Mouse (Mus musculus): Measurements from ENCODE around the gene Hoxb3. TPM values are rescaled to one million over a fixed set of nuclear protein-coding genes. Genes with fewer than 3 reads are reported as not detected.

Hoxb3 gene
- total RNA-seq, 1 experiment from 2014 or later: 0.70 TPM

DNA sequence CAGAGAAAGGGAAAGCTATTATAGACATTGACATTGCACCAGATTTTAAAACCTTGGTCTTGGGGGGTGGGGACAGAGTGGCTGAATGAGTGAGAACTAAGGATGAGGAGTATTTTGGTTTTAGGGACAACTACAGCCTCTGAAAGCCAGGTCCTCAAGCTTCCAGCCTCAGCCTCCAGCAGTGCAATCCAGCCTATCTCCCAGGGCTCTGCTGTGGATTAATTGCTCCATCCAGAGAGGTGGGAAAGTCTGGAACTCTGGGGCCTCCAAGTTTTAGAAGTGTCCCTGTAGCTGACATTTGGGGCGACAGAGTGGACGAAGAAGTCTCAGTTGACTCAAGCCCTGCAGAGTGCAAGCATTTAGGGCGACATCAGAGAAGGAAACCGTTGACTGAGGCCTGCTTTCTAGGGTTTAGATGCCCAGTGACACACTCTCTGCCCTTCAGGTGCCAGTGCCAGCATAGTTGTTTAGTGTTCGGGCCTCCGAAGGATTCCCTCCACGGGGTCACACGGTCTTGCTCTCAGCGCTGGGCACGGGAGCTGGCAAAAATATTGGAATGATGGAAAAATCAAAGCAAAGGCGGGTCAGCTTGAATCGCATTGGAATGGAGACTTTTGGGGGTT is 9.2 kb upstream of the Hoxb3 start:
- no peak for ATAC-seq (ENCODE audit: extremely low read depth, insufficient number of reproducible peaks, low FRiP score, poor library complexity, severe bottlenecking)

DNA sequence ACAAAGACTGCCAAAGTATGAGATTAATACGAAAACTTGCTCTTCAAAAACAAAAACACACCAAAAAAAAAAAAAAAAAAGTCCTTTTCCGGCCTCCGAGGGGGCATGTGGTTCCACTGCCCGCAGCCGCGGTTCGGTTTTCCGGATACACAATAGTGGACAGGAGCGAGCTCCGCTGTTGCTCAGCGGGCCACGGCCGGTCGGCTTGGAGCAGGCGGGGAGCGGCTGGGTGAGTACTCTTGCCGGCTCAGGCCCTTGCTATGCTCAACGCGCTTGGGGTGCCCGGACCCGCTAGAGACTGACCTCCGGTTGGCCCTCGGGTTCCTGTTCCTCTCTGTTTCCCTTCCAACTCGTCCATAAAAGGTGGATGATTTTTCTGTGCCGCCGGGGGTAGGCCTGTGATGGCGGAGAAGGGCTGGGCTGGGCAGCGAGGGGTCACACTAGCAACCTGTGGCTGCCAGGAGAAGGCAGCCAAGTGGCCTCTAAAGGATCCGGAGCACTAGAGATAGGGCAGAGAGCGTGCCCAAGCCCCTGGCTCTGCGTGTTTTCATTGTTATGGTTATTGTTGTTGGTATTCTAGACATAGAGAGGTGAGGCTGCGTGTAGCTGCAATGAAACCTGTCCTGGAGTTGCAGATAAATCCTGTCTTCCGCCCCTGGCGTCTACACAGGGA is 8.3 kb upstream of the Hoxb3 start:
- ATAC-seq (ENCODE audit: extremely low read depth, insufficient number of reproducible peaks, low FRiP score, poor library complexity, severe bottlenecking): no peak

DNA sequence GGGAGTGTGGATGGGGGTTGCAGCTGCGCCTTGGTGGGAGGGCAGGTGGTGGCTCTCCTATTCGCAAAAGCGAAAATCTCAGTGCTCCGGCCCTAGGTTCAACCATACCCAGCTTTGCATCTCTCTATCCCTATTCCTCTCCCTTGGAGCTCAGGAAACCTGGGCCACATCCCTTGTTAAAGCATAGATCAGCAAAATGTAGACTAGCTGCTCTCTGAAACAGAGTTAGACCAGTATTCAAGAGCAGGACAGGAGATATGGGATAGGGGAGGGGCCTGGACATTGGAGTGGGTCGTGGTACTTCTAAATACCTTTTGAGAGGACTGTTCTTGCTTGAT is 7.8 kb upstream of the Hoxb3 start:
- no peak for ATAC-seq (ENCODE audit: extremely low read depth, insufficient number of reproducible peaks, low FRiP score, poor library complexity, severe bottlenecking)

DNA sequence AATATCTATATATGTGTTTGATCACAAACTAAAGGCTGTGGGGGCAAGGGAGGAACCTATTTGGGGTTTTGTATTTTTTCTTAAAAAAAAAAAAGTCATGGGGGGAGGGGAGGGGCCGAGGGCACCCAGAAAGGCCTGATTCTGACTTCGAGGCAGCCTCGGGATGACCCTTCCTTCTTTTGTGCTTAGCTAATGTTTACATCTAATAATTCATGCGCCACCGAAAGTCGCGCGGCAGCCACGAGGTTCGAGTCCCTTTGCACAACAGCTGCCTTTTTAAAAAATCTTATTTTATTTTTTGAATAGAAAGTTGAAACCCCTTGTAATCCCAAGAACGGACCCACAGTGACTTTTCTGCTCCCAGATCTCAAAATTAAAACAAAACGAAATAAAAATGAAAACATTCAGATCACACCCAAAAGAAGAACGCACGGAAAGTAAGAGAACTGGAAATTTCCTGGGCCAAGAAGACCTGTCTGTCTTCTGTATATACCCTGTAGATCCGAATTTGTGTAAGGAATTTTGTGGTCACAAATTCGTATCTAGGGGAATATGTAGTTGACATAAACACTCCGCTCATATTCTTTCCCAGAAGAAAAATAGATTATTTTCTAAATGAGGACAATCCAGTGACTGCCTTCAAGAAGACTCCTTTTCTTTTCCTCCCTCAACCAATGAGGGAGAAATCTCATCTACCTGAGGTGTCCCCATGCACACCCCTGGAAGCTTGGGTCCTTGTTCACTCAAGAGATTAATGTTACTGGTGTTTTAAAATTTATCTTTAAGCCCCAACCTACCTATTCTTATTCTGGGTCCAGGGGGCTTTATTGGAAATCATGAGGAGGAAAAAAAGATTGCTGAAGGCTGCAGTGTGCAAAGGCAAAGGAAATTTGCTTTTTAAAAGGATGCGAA is 6.2 kb upstream of the Hoxb3 start:
- ATAC-seq (ENCODE audit: extremely low read depth, insufficient number of reproducible peaks, low FRiP score, poor library complexity, severe bottlenecking): no peak

DNA sequence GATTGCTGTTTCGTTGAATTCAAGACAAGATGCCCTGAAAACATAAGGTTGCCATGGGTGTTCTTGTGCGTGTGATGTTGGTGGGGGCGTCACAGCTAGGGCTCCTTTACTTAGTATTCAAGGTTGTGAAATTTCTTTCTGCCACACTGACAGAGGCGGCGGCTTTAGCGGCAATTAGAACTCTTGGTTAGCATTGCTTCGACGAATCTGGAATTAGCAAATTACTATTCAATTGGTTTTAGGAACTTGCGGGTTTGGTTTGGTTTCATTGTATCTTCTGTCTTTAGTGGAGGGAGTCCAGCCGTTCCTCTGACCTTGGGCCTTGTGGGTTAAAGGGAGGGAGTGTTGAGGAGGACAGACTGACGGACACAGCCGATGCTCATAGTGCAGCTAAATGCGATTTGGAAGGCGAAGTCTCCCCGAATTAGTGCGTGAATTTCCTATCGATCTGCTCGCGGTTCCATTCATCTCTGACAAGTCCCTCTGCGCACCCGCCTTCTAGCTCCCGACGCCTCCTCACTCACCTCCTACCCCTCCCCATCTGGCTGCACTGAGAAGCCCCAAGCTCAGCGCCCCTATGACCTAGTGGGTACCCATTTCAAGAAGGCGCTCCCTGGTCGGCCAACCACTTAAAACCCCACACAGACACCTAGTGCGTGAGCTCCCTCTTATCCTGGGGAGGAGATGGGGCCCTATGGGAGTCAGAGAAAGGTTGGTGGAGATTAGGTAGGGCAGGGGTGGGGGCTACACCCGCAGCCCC is 5.3 kb upstream of the Hoxb3 start, which contains the start of gene Hoxb4:
Hoxb4 (plus strand) TSS at position 660 of the 760 bp plus-strand sequence.
- ATAC-seq (ENCODE audit: extremely low read depth, insufficient number of reproducible peaks, low FRiP score, poor library complexity, severe bottlenecking): no peak

DNA sequence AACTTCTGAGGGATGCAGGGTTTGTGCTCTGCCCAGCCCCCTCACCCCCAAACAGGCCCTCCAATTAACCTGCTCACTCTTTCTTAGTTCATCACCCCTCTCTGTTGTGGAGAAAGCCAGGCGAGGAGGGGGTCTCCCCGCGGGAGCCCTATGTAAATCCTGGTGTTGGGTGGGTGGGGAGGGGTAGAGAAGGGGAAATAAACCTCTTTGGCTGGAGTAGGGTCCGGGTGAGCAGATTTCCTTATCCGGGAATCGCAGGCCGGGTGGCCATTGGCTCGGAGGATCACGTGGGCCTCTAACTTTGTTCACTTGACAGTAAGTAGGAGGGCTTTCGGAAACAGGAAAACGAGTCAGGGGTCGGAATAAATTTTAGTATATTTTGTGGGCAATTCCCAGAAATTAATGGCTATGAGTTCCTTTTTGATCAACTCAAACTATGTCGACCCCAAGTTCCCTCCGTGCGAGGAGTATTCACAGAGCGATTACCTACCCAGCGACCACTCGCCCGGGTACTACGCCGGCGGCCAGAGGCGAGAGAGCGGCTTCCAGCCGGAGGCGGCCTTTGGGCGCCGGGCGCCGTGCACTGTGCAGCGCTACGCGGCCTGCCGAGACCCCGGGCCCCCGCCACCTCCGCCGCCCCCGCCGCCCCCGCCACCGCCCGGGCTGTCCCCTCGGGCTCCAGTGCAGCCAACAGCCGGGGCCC is 4.6 kb upstream of the Hoxb3 start:
- peak; percentile 63 for ATAC-seq (ENCODE audit: extremely low read depth, insufficient number of reproducible peaks, low FRiP score, poor library complexity, severe bottlenecking)

DNA sequence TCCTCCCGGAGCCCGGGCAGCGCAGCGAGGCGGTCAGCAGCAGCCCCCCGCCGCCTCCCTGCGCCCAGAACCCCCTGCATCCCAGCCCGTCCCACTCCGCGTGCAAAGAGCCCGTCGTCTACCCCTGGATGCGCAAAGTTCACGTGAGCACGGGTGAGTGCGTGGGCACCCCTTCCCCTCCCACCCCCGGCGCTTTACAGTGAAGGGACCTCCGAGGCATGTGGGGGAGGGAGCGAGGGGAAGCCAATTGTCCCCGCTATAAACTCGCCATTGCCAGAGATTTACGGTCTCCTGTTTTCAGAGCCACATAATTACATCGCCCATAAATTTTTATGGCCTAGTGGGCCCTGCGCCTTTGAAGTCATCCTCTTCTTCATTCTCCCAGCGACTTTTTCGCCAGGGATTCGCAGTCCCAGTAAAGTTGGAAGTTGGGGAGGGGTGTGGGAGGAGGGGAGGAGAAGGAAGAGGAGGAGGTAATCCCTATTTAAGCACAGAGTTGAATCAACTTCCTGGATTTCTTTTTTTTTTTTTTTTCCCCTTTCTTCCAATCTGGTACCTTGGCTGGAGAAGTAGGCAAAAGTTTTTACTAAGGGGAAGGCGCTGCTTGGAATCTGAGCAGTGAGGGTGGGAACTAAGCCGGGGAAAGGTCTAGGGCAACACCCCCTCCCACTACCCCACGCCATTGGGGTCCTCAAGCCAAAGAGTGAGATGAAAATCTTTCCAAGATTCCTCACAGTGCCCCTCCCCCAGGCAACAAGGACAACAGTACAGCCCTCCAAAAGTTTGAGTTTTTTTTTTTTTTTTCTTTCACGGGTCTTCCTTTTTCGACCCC is 3.8 kb upstream of the Hoxb3 start:
- ATAC-seq (ENCODE audit: extremely low read depth, insufficient number of reproducible peaks, low FRiP score, poor library complexity, severe bottlenecking): no peak

DNA sequence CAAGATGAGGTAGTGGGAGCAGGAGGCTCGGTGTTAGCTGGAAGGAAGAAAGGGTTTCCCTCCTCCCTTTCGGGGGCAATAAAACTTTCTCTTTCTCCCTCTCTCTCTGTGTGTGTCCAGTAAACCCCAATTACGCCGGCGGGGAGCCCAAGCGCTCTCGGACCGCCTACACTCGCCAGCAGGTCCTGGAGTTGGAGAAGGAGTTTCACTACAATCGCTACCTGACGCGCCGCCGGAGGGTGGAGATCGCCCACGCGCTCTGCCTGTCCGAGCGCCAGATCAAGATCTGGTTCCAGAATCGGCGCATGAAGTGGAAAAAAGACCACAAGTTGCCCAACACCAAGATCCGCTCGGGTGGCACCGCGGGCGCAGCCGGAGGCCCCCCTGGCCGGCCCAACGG is 3.2 kb upstream of the Hoxb3 start:
- ATAC-seq (ENCODE audit: extremely low read depth, insufficient number of reproducible peaks, low FRiP score, poor library complexity, severe bottlenecking): no peak

DNA sequence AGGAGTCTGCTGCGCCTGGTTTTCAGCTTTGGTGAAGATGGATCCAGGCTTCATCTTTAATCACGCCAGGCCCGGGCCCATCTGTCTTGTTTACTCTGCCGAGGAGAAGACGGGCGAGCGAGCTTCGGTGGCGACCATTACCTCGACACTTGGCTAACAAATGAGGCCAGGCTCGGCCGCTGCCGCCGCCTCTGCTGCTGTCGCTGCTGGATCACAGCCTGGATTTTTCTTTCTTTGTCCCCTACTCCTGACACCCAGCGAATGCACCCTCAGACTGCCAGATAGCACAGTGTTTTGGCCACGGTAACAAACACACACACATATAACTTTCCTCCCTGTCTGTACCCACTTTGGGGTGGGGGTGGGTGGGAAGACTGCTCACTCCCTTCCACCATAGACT is 2.4 kb upstream of the Hoxb3 start:
- ATAC-seq (ENCODE audit: extremely low read depth, insufficient number of reproducible peaks, low FRiP score, poor library complexity, severe bottlenecking): no peak

DNA sequence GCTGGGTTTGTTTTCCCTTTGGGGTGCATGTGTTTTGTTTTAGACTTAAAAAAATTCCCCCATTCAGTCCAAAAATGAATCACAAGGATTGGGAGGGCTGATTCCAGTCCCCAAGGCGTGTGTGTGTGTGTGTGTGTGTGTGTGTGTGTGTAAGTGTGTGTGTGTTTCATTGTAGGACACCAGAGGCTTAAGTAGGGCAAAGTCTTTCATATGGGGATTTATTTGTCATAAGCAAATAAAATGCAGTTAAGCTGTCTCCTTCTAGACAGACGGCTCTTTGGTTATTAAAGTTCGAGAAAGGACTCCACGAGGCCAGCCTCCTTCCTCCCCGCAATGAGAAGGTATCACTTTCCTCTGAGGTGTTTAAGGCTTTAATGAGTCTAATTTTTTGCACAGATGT is 1.3 kb upstream of the Hoxb3 start:
- no peak for ATAC-seq (ENCODE audit: extremely low read depth, insufficient number of reproducible peaks, low FRiP score, poor library complexity, severe bottlenecking)

DNA sequence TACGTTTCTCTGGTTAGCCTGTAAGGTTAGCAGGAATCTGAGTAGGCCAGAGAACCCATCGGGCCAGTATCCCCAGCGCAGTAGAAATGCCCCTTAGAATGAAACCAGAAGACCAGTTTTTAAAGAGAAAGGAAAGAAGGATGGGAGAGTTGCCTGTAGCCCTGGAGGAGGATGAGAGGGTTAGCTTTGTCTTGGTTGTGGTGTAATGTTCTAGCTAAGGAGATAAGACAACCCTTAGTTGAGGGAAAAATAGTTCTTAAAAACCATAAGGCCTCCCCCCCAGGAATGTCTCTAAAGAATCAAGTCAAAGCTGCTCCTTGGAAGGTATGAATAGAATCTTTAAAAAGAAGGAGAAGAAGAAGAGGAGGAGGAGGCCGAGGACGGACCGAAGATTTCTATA is 388 bp upstream of the Hoxb3 start:
- no peak for ATAC-seq (ENCODE audit: extremely low read depth, insufficient number of reproducible peaks, low FRiP score, poor library complexity, severe bottlenecking)

DNA sequence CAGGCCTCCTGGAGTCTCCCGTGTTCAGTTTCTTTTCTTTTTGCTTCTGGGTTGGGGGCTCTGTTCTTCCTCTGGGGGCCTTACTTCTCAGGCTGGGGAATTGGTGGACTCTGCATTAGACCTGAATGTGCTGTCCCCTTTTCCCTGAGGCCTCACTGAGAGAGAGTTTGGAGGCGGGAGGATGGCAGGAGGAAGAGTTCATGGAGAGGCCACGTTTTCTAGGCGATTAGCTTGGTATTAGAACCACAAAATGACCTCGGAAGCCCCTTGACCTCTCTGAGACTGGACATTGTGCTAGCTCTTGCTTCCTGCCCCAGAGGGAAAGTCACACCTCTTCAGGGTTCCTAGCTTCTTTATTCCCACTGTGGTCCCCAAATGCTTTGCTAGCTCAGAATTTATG is 999 bp downstream of the Hoxb3 start:
- ATAC-seq (ENCODE audit: extremely low read depth, insufficient number of reproducible peaks, low FRiP score, poor library complexity, severe bottlenecking): no peak

DNA sequence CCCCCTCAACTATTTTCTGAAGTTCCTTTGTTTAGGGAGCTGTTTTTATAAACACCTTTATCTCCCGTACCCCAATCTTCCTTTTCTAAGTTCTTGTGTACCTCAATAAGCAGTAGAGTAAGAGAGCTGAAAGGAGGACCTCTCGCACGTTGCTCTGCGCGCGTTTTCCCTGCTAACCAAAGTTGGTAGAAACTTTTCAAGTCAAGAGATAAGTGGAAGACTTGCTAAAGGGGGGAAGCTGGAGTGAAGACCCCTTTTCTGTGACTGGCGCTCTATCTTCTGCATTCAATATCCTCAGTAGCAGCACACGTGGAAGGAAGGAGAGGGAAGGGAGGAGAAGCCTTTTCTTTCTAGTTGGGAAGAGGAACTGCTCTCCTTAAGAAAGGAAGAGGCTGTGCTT is 1.8 kb downstream of the Hoxb3 start:
- no peak for ATAC-seq (ENCODE audit: extremely low read depth, insufficient number of reproducible peaks, low FRiP score, poor library complexity, severe bottlenecking)

DNA sequence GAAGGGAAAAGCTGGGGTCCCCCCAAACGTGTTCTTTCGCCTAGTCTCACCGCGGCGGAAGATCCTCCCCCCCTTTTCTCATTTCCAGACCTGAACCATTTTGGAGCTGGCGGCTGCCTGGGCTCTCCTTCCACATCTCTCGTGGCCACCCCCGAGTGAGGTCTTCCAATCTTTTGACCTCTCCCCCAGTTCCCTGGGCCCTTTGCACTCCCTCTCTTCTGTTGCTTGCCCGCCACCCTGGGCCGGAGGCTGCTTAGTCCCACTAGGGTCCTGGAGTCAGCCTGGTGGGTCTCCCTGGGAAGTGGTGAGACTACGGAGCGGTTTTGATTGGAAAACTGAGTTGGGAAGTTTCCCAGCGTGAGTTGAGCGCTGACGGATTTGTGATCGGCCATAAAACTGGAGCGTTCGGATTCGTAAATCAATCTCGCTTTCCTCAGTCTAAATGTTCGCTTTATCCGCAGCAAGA is 2.7 kb downstream of the Hoxb3 start:
- ATAC-seq (ENCODE audit: extremely low read depth, insufficient number of reproducible peaks, low FRiP score, poor library complexity, severe bottlenecking): no peak

DNA sequence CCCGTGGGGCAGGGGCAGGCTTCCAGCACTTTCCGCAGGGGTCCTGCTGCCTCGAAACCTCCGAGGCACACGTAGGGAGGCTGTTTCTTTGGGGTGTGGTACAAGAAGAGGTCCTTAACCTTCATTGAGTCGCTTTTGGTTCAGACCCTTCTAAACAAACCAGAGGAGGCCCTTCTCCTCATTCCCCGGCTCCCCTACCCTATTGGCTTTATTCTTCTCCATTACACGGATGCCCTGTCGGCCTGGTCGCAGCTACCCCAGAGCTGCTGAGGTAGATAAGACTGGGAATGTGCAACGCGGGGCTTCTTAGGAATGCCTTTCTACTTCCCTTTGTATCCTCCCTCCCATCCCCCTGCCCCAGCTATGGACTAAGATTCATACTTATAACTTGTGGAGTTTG is 3.6 kb downstream of the Hoxb3 start:
- ATAC-seq (ENCODE audit: extremely low read depth, insufficient number of reproducible peaks, low FRiP score, poor library complexity, severe bottlenecking): no peak

DNA sequence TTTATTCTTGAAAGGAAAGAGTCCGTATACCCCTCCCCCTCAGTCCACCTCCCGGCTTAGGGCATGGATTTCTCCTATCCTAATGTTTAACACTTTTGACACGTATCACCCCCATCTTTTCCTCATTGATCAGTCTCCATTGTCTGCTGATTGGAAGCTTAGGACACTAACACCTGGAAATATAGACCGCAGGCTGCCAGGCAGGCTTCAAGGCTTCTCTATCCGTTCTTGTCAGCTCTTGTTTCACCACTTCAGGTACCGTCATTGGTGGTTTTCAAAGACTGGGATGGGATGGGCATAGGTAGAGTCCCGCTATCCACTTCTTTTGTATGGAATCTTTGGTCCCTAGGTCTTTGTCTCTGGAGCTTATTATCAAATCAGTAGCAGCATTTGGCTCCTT is 4.0 kb downstream of the Hoxb3 start:
- ATAC-seq (ENCODE audit: extremely low read depth, insufficient number of reproducible peaks, low FRiP score, poor library complexity, severe bottlenecking): no peak

DNA sequence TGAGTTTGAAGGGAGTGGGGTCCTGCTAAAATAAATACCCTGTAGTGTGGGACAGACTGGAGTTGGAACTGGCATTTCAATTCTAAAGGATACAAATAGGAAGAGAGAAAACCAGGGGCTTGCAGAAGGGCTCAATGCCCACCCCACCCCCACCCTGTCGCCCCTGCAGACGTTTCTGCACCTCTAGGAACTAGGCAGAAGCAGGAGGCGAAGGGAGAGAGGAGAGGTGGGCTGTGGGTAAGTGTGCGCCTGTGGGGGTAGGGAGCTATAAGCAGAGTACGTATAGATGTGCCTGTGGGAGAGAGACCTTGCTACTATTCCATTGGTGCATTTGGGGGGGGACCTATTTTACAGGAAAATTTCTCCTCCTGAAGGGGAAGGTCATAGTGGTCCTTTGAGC is 4.6 kb downstream of the Hoxb3 start:
- ATAC-seq (ENCODE audit: extremely low read depth, insufficient number of reproducible peaks, low FRiP score, poor library complexity, severe bottlenecking): no peak

DNA sequence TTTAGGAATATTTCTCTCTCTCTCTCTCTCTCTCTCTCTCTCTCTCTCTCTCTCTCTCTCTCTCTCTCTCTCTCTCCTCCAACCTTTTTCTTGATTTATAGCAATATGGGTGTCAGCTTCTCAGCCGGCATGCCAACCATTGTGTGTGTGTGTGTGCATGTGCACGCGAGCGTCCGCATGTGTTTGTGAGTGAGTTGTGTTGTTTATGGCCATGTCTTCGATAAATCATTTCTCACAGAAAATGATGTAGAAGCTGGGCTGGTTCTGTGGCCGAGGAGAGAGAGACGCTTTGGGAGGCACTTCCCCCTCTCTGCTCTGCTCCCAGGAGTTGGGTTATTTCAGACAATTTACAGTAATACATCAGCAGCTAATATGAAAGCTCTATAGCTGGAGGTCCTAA is 5.5 kb downstream of the Hoxb3 start:
- no peak for ATAC-seq (ENCODE audit: extremely low read depth, insufficient number of reproducible peaks, low FRiP score, poor library complexity, severe bottlenecking)
